Mouse (Mus musculus) kidney, postnatal 0 days (tissue): ENCODE measurements around the gene Agpat3. TPM values are rescaled to one million over a fixed set of nuclear protein-coding genes. Genes with fewer than 3 reads are reported as not detected.

Source experiments
- ATAC-seq: fragments of 200-750 bp; cut with Nextera tagmentation; replicated peaks from 2 replicates; pipeline ENCODE4 v1.8.0; 2017; ENCODE audit warnings: low read depth, moderate number of reproducible peaks, moderate TSS enrichment, moderate library complexity; ENCODE audit not compliant: low FRiP score
- DNase-seq: peaks from one replicate; pipeline ENCODE4 v3.0.0-alpha.2; 2016; ENCODE audit warnings: low spot score
- H3K27ac ChIP-seq: fragments of 300-500 bp; sonication (generic); 2 replicates; pipeline ENCODE4 v1.5.1; 2014; ENCODE audit warnings: mild to moderate bottlenecking
- H3K27me3 ChIP-seq: fragments of 300-500 bp; sonication (generic); 2 replicates; pipeline ENCODE4 v1.6.1; 2014; ENCODE audit warnings: low read length, mixed read lengths; ENCODE audit not compliant: insufficient read depth
- H3K36me3 ChIP-seq: fragments of 300-500 bp; sonication (generic); 2 replicates; pipeline ENCODE4 v1.6.1; 2014; ENCODE audit warnings: low read length, mixed read lengths; ENCODE audit not compliant: insufficient read depth
- H3K4me1 ChIP-seq: fragments of 300-500 bp; sonication (generic); replicated peaks from 2 replicates; pipeline ENCODE4 v1.6.1; 2014; ENCODE audit warnings: antibody characterized with exemption, low read length, mixed read lengths; ENCODE audit not compliant: insufficient read depth
- H3K4me2 ChIP-seq: fragments of 300-500 bp; sonication (generic); 2 replicates; pipeline ENCODE4 v1.6.1; 2014; ENCODE audit warnings: mild to moderate bottlenecking, low read length, moderate library complexity, mixed read lengths
- H3K4me3 ChIP-seq: fragments of 300-500 bp; sonication (generic); replicated peaks from 2 replicates; pipeline ENCODE4 v1.5.1; 2014; ENCODE audit warnings: low read depth, low read length
- H3K9ac ChIP-seq: fragments of 300-500 bp; sonication (generic); 2 replicates; pipeline ENCODE4 v1.6.1; 2014; ENCODE audit warnings: low read depth, low read length
- H3K9me3 ChIP-seq: fragments of 300-500 bp; sonication (generic); replicated peaks from 2 replicates; pipeline ENCODE4 v1.6.1; 2016; ENCODE audit warnings: low read length, inconsistent platforms, mixed read lengths
- CTCF ChIP-seq: IDR thresholded peaks from 2 replicates; pipeline ENCODE4 v1.5.1; 2016; ENCODE audit warnings: antibody characterized with exemption, low read depth, mild to moderate bottlenecking, moderate library complexity
- WGBS: fragments of 180-500 bp; shearing (Covaris S2); extraction: QIAGEN DNeasy Blood & Tissue Kit; methylation state at CpG from one replicate; pipeline ENCODE4 v1.1.7; 2014; 5-methylcytosine and 5-hydroxymethylcytosine counted together
- microRNA-seq: library from miRNA; unstranded; fragments of <30 nt; microRNA quantifications from one replicate; pipeline ENCODE4, GENCODE M21; 2016
- polyA plus RNA-seq: library from polyadenylated mRNA; unstranded; fragments of >200 nt; fragmentation: Nextera tagmentation; extraction: Ambion mirVana; gene quantifications from 2 replicates; pipeline ENCODE4 v1.2.1, GENCODE M21; 2015

Gene Agpat3
- polyA plus RNA-seq, 1 experiment from 2014 or later = 144 TPM

DNA sequence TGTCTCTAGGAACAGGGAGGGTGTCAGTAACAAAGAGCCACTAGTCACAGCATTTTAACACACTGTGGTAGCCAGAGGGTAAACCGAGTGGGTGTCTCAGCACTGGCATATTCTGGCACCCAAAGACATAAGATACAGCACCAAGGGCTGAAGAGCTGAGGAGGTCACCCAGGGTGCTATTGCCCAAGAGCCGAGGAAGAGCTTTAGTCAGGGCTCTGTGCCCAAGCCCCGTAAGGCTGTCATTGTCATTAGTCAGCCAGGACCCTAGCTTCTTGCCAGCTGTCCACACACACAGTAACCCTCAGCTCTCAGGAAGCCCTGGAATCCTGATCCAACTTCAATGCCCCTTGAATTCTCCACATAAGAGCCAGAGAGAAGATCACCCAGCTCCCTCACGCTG is 129.4 kb downstream of the Agpat3 start:
- no peak for ATAC-seq
- no peak overlapping the region for H3K4me3 ChIP-seq
- H3K4me2 ChIP-seq = no peak overlapping the region
- DNase-seq = no peak
- H3K9ac ChIP-seq = no peak overlapping the region
- H3K4me1 ChIP-seq = no peaks in the 10 kb centered on the region
- no peaks in the 10 kb centered on the region for H3K9me3 ChIP-seq
- H3K36me3 ChIP-seq = peaks cover 11% of the 10 kb centered on the region
- WGBS = 88% methylated on average over 4 of the region's 4 CpGs
- no peaks in the 10 kb centered on the region for H3K27me3 ChIP-seq
- TF ChIP-seq CTCF = no peak
- H3K27ac ChIP-seq = no peak overlapping the region

DNA sequence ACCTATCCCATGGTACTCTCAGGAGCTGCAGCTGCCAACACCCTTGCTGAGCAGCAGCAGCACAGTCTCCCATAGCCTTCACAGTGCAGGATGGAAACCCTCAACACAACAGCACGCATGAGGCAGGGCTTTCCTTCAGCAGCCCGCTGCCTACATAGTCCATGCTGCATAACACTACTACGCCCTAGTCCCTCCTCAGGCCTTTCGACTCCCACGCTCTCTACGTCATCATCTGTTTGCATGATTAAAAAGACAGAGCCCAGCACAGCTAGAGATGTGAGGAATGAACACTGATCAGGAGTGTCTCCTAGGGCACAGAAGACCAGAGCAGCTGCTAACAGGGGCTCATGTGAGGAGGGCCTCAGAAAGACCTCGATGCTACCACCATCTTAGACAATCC is 131.0 kb downstream of the Agpat3 start:
- Histone ChIP-seq H3K36me3 (peaks cover 25% of the 10 kb centered on the region), H3K4me3 (no peak overlapping the region), H3K27ac (no peak overlapping the region), H3K27me3 (no peaks in the 10 kb centered on the region), H3K9me3 (no peaks in the 10 kb centered on the region), H3K4me2 (no peak overlapping the region), H3K9ac (no peak overlapping the region), H3K4me1 (no peaks in the 10 kb centered on the region)
- DNase-seq (no peak), ATAC-seq (no peak)
- 73% methylated on average over 7 of the region's 7 CpGs for WGBS
- no peak for TF ChIP-seq CTCF

DNA sequence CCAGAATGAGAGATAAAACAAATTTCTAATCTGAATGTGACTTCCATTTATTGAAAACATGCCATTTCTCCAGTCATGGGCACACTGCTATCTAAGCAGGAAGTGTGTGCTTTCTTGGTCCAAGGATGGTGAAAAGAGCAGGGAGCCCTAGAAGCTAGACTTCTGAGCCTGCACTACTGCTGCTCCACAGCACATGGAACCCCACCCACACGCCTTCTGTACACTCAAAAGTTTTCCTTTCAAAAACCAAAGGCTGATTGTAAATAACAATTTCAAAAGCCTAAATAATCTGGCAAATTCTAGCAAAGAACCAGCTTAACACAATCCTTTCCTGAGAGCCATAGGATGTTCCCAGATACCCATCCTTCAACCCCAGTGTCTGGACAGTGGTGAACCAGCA is 132.8 kb downstream of the Agpat3 start:
- 90% methylated on average over 1 of the region's 1 CpGs for WGBS
- Histone ChIP-seq H3K4me3 (no peak overlapping the region), H3K27ac (no peak overlapping the region), H3K36me3 (peaks cover 37% of the 10 kb centered on the region), H3K4me2 (no peak overlapping the region), H3K27me3 (no peaks in the 10 kb centered on the region), H3K4me1 (no peaks in the 10 kb centered on the region), H3K9me3 (no peaks in the 10 kb centered on the region), H3K9ac (no peak overlapping the region)
- TF ChIP-seq CTCF = no peak
- no peak for DNase-seq
- no peak for ATAC-seq

Small RNAs within 50 kb of the gene (microRNA-seq; reads per million reads assigned to microRNA genes)
- gene Mir7659 = not detected

Other genes with a start within 250 kb of the Agpat3 start
- 55.9 and 60.9 TPM in 2 replicates for gene D10Jhu81e, start 182.7 kb downstream of the Agpat3 start, polyA plus RNA-seq
- 13.2 and 13.6 TPM in 2 replicates for gene Pwp2, start 167.3 kb downstream of the Agpat3 start, polyA plus RNA-seq
- 17.9 and 21.9 TPM in 2 replicates for gene Trappc10, start 107.8 kb downstream of the Agpat3 start, polyA plus RNA-seq
- 232 and 262 TPM in 2 replicates for gene Rrp1, start 60.6 kb upstream of the Agpat3 start, polyA plus RNA-seq
- 402 and 433 TPM in 2 replicates for gene Cstb, start 73.2 kb upstream of the Agpat3 start, polyA plus RNA-seq
- gene Pdxk, start 112.5 kb upstream of the Agpat3 start, polyA plus RNA-seq = 24.0 and 25.2 TPM in 2 replicates
- gene Olfr1358, start 164.9 kb upstream of the Agpat3 start, polyA plus RNA-seq = not detected in 2 replicates
- gene Ilvbl, start 221.9 kb upstream of the Agpat3 start, polyA plus RNA-seq = 57.4 and 60.9 TPM in 2 replicates
- 12.8 and 13.8 TPM in 2 replicates for gene Syde1, start 239.5 kb upstream of the Agpat3 start, polyA plus RNA-seq